Mouse (Mus musculus) bone marrow, adult 2 months (tissue): ENCODE results near the gene 2210016L21Rik.

ENCODE experiments used
- CTCF ChIP-seq: fragments of 200-500 bp; IDR thresholded peaks from 2 replicates; pipeline ENCODE4 v1.5.1; 2011; ENCODE audit warnings: low read length, control low read depth; ENCODE audit not compliant: control insufficient read depth, insufficient read depth
- POLR2A ChIP-seq: fragments of 200-500 bp; IDR thresholded peaks from 2 replicates; pipeline ENCODE4 v1.6.1; 2011; ENCODE audit warnings: low read depth, mild to moderate bottlenecking, control low read depth, low read length, borderline replicate concordance; ENCODE audit not compliant: control insufficient read depth

GRCm38 (mm10) chr5:114916777-114917176 lies 25.2 kb upstream of the 2210016L21Rik start:
- TF ChIP-seq CTCF, result no peak
- TF ChIP-seq POLR2A, result no peak
